Mouse (Mus musculus): ENCODE measurements around the gene Tmem214.
"Not testable (repeated sequence)": the region's sequence is repeated elsewhere in the genome, so short reads cannot be mapped to it uniquely, and the experiment has no call there.

The Tmem214 gene

GRCm38 (mm10) chr5:30879347-30879943 lies 11.6 kb downstream of the Tmem214 start:
- DNase-seq = no peak

- not testable (repeated sequence) for DNase-seq
Observed at GRCm38 (mm10) chr5:30881839-30882238, 14.0 kb downstream of the Tmem214 start.

GRCm38 (mm10) chr5:30886209-30886608 lies 18.4 kb downstream of the Tmem214 start:
- no peak for DNase-seq

GRCm38 (mm10) chr5:30886731-30887130 lies 18.9 kb downstream of the Tmem214 start:
- no peak for DNase-seq

- DNase-seq = peak; percentile 70 to 88
Observed at GRCm38 (mm10) chr5:30887331-30887761, 19.5 kb downstream of the Tmem214 start.

- peak; percentile 93 to 97 for DNase-seq
Observed at GRCm38 (mm10) chr5:30887858-30888336, 20.1 kb downstream of the Tmem214 start.

- DNase-seq = peak; percentile 96 to 98
Observed at GRCm38 (mm10) chr5:30888337-30889087, 20.7 kb downstream of the Tmem214 start, which contains the start of gene Agbl5. Gene Agbl5, plus strand, starts transcription at chr5:30888694.

- no peak for DNase-seq
Observed at GRCm38 (mm10) chr5:30889088-30889754, 21.4 kb downstream of the Tmem214 start.

GRCm38 (mm10) chr5:30890375-30890774 lies 22.6 kb downstream of the Tmem214 start:
- no peak for DNase-seq

- DNase-seq = no peak
Observed at GRCm38 (mm10) chr5:30901860-30902259, 34.0 kb downstream of the Tmem214 start.

- DNase-seq = peak; percentile 98 to 99
Observed at GRCm38 (mm10) chr5:30907413-30908059, 39.7 kb downstream of the Tmem214 start, which contains the start of gene Ost4. Gene Ost4, minus strand, starts transcription at chr5:30907788.

- peak; percentile 30 to 65 for DNase-seq
Observed at GRCm38 (mm10) chr5:30908426-30909299, 40.9 kb downstream of the Tmem214 start.

GRCm38 (mm10) chr5:30909300-30909659 lies 41.5 kb downstream of the Tmem214 start:
- peak; percentile 85 to 87 for DNase-seq

GRCm38 (mm10) chr5:30909863-30910262 lies 42.1 kb downstream of the Tmem214 start:
- DNase-seq = no peak

- no peak for DNase-seq
Observed at GRCm38 (mm10) chr5:30910481-30910880, 42.7 kb downstream of the Tmem214 start.

- no peak for DNase-seq
Observed at GRCm38 (mm10) chr5:30912156-30912555, 44.3 kb downstream of the Tmem214 start.

- DNase-seq = peak; percentile 63 to 82
Observed at GRCm38 (mm10) chr5:30913060-30913841, 45.4 kb downstream of the Tmem214 start, which contains the start of gene Emilin1. Gene Emilin1, plus strand, starts transcription at chr5:30913402.

- no peak for DNase-seq
Observed at GRCm38 (mm10) chr5:30914101-30914635, 46.4 kb downstream of the Tmem214 start.

GRCm38 (mm10) chr5:30914849-30915248 lies 47.0 kb downstream of the Tmem214 start:
- no peak for DNase-seq

GRCm38 (mm10) chr5:30915456-30915855 lies 47.6 kb downstream of the Tmem214 start:
- DNase-seq = no peak

Data from kidney, postnatal 25 days (tissue).